Mouse (Mus musculus): ENCODE measurements around the gene Kcnb1.

The Kcnb1 gene

GRCm38 (mm10) chr2:167079535-167080257 is 110.3 kb downstream of the Kcnb1 start:
- DNase-seq (ENCODE audit: inconsistent ontology term) = peak; percentile 95

- DNase-seq (ENCODE audit: inconsistent ontology term) = peak; percentile 96
Observed at GRCm38 (mm10) chr2:167078931-167079495, 110.9 kb downstream of the Kcnb1 start.

GRCm38 (mm10) chr2:167078486-167078885 is 111.5 kb downstream of the Kcnb1 start:
- DNase-seq (ENCODE audit: inconsistent ontology term) = no peak

- DNase-seq (ENCODE audit: inconsistent ontology term) = no peak
Observed at GRCm38 (mm10) chr2:167077199-167077962, 112.6 kb downstream of the Kcnb1 start.

- DNase-seq (ENCODE audit: inconsistent ontology term) = no peak
Observed at GRCm38 (mm10) chr2:167076759-167077158, 113.2 kb downstream of the Kcnb1 start.

- no peak for DNase-seq (ENCODE audit: inconsistent ontology term)
Observed at GRCm38 (mm10) chr2:167076352-167076751, 113.6 kb downstream of the Kcnb1 start.

GRCm38 (mm10) chr2:167074587-167074986 is 115.4 kb downstream of the Kcnb1 start:
- DNase-seq (ENCODE audit: inconsistent ontology term) = no peak

- DNase-seq (ENCODE audit: inconsistent ontology term) = peak; percentile 96
Observed at GRCm38 (mm10) chr2:167071641-167072601, 118.0 kb downstream of the Kcnb1 start.

- no peak for DNase-seq (ENCODE audit: inconsistent ontology term)
Observed at GRCm38 (mm10) chr2:167071266-167071640, 118.7 kb downstream of the Kcnb1 start.

- no peak for DNase-seq (ENCODE audit: inconsistent ontology term)
Observed at GRCm38 (mm10) chr2:167070341-167070740, 119.6 kb downstream of the Kcnb1 start.

GRCm38 (mm10) chr2:167067575-167067974 is 122.4 kb downstream of the Kcnb1 start:
- no peak for DNase-seq (ENCODE audit: inconsistent ontology term)

GRCm38 (mm10) chr2:167066528-167067516 is 123.1 kb downstream of the Kcnb1 start:
- no peak for DNase-seq (ENCODE audit: inconsistent ontology term)

GRCm38 (mm10) chr2:167066031-167066430 is 123.9 kb downstream of the Kcnb1 start:
- DNase-seq (ENCODE audit: inconsistent ontology term) = no peak

GRCm38 (mm10) chr2:167064601-167065295 is 125.2 kb downstream of the Kcnb1 start:
- DNase-seq (ENCODE audit: inconsistent ontology term) = no peak

GRCm38 (mm10) chr2:167063906-167064496 is 126.0 kb downstream of the Kcnb1 start:
- DNase-seq (ENCODE audit: inconsistent ontology term) = no peak

GRCm38 (mm10) chr2:167062965-167063880 is 126.7 kb downstream of the Kcnb1 start, which contains the start of gene Znfx1:
TSS of gene Znfx1 (minus strand) at chr2:167063015.
- DNase-seq (ENCODE audit: inconsistent ontology term) = peak; percentile 98

- peak; percentile 98 for DNase-seq (ENCODE audit: inconsistent ontology term)
Observed at GRCm38 (mm10) chr2:167062497-167062911, 127.5 kb downstream of the Kcnb1 start.

GRCm38 (mm10) chr2:167061381-167062034 is 128.4 kb downstream of the Kcnb1 start:
- no peak for DNase-seq (ENCODE audit: inconsistent ontology term)
